Comparison of ENCODE assay signal across 8 mouse cellular contexts in genomic region chr3:90265932-90266741, GRCm38 (mm10). TPM values are rescaled to one million over a fixed set of nuclear protein-coding genes. Genes with fewer than 3 reads are reported as not detected.
A peak's percentile ranks its signal among the peaks of the same experiment; 100 is the strongest.
DNase-seq lines count a peak whose midpoint lies in the region; ATAC-seq and TF ChIP-seq lines count a peak whose summit lies in the region.

No protein-coding gene starts in this region.

- no peak for DNase-seq in testis, postnatal 14 days (ENCODE audit: low spot score)
- peak; percentile 15 for DNase-seq in fibroblast of lung, adult 2 months (ENCODE audit: low read depth)
- peak; percentile 20 for DNase-seq in lung, postnatal 14 days
- peak; percentile 64 to 65 for DNase-seq in spleen, postnatal 10 days (ENCODE audit: low spot score in 2 of 2)
- no peak for DNase-seq in left cerebral cortex, postnatal 14 days (ENCODE audit: low spot score in 2 of 2)
- no peak for DNase-seq in ovary, postnatal 14 days (ENCODE audit: low spot score)

- TF ChIP-seq POLR2A in testis, adult 2 months (IDR thresholded peaks at IDR 0.05; ENCODE audit: control insufficient read depth, low read depth, low read length), result no peak

- intact Hi-C loops in left cerebral cortex, postnatal 14 days (cut with DNase I), result loop anchor here (5.0 kb wide), 1 partner anchor 106 kb away; no protein-coding TSS in a partner anchor

- H3K4me3 ChIP-seq in testis, adult 2 months (ENCODE audit: control insufficient read depth, low read depth, low read length), result peak overlapping the region; percentile 95
- peak overlapping the region; percentile 82 for H3K4me3 ChIP-seq in hindbrain, embryonic 13.5 days

- H3K27ac ChIP-seq in testis, adult 2 months (ENCODE audit: control insufficient read depth, insufficient read depth, low read depth, low read length), result peak overlapping the region; percentile 72
- H3K27ac ChIP-seq in hindbrain, embryonic 13.5 days, result peak overlapping the region; percentile 96

- 29% methylated on average over 16 of the region's 16 CpGs for WGBS in hindbrain, embryonic 13.5 days

- peak overlapping the region; percentile 83 for H3K4me2 ChIP-seq in hindbrain, embryonic 13.5 days

- ATAC-seq in hindbrain, embryonic 13.5 days (ENCODE audit: low FRiP score), result peak; percentile 49; the same call in 1 of the 2 replicates

- peak overlapping the region; percentile 90 for H3K9ac ChIP-seq in hindbrain, embryonic 13.5 days

- TF ChIP-seq CTCF in testis, adult 2 months (IDR thresholded peaks at IDR 0.05; ENCODE audit: control insufficient read depth, insufficient read depth, insufficient replicate concordance, low read depth, low read length), result no peak

- H3K9me3 ChIP-seq in hindbrain, embryonic 13.5 days, result no peaks in the 10 kb centered on the region

- H3K36me3 ChIP-seq in testis, adult 2 months (ENCODE audit: control insufficient read depth, insufficient read depth, low read length), result no peaks in the 10 kb centered on the region; the same call in 1 of the 2 replicates
- H3K36me3 ChIP-seq in hindbrain, embryonic 13.5 days, result peaks cover 42% of the 10 kb centered on the region

- peaks cover 18% of the 10 kb centered on the region for H3K4me1 ChIP-seq in testis, adult 2 months (ENCODE audit: control insufficient read depth, insufficient read depth, low read length)
- peaks cover 14% of the 10 kb centered on the region for H3K4me1 ChIP-seq in hindbrain, embryonic 13.5 days (replicated peaks)

- no peaks in the 10 kb centered on the region for H3K27me3 ChIP-seq in testis, adult 2 months (ENCODE audit: control insufficient read depth, insufficient read depth, low read length)
- H3K27me3 ChIP-seq in hindbrain, embryonic 13.5 days, result no peaks in the 10 kb centered on the region

RNA-seq across cellular contexts. Expression of gene Dennd4b, which starts 1.2 kb away (rescaled TPM):
- 25.7 and 30.5 TPM in 2 replicates for polyA plus RNA-seq in testis, adult 2 months (2012; rRNA removed)
- 4.6 and 5.7 TPM in 2 replicates for polyA plus RNA-seq in hindbrain, embryonic 13.5 days (2015; fragmentation: Nextera tagmentation; extraction: Ambion mirVana)
- total RNA-seq in left cerebral cortex, postnatal 14 days (2021), result 10 to 100 TPM; 28.2 to 29.4 TPM

RNA-seq across cellular contexts. Expression of gene Crtc2, which starts 12.2 kb away (rescaled TPM):
- polyA plus RNA-seq in testis, adult 2 months (2012; rRNA removed), result 25.1 and 33.7 TPM in 2 replicates
- polyA plus RNA-seq in hindbrain, embryonic 13.5 days (2015; fragmentation: Nextera tagmentation; extraction: Ambion mirVana), result 18.8 and 19.8 TPM in 2 replicates
- total RNA-seq in left cerebral cortex, postnatal 14 days (2021), result 10 to 100 TPM; 30.5 to 31.6 TPM

RNA-seq across cellular contexts. Expression of gene Slc39a1, which starts 18.2 kb away (rescaled TPM):
- polyA plus RNA-seq in testis, adult 2 months (2012; rRNA removed), result 22.5 and 27.4 TPM in 2 replicates
- polyA plus RNA-seq in hindbrain, embryonic 13.5 days (2015; fragmentation: Nextera tagmentation; extraction: Ambion mirVana), result 52.7 and 54.9 TPM in 2 replicates
- total RNA-seq in left cerebral cortex, postnatal 14 days (2021), result 10 to 100 TPM; 50.5 to 51.9 TPM

RNA-seq across cellular contexts. Expression of gene Creb3l4, which starts 22.8 kb away (rescaled TPM):
- 305 and 322 TPM in 2 replicates for polyA plus RNA-seq in testis, adult 2 months (2012; rRNA removed)
- 3.0 TPM in 2 replicates for polyA plus RNA-seq in hindbrain, embryonic 13.5 days (2015; fragmentation: Nextera tagmentation; extraction: Ambion mirVana)
- total RNA-seq in left cerebral cortex, postnatal 14 days (2021), result under 1 TPM in 1 of 2 experiments, not detected in 1; 0.23 TPM

RNA-seq across cellular contexts. Expression of gene Gatad2b, which starts 26.8 kb away (rescaled TPM):
- 26.2 and 34.5 TPM in 2 replicates for polyA plus RNA-seq in testis, adult 2 months (2012; rRNA removed)
- polyA plus RNA-seq in hindbrain, embryonic 13.5 days (2015; fragmentation: Nextera tagmentation; extraction: Ambion mirVana), result 16.0 and 17.0 TPM in 2 replicates
- 10 to 100 TPM; 89.0 to 96.0 TPM for total RNA-seq in left cerebral cortex, postnatal 14 days (2021)

Comparison
In these comparisons a context has a peak if more than half of its experiments do, and no peak if none do; other contexts are left out.
1. DNase-seq: peak in fibroblast of lung, adult 2 months (single experiment), lung, postnatal 14 days (single experiment) and spleen, postnatal 10 days (2 of 2); none in testis, postnatal 14 days (single experiment), left cerebral cortex, postnatal 14 days (0 of 2) and ovary, postnatal 14 days (single experiment).